Mouse (Mus musculus) heart, postnatal 0 days (tissue): Measurements from ENCODE around the gene Ilk. TPM values are rescaled to one million over a fixed set of nuclear protein-coding genes. Genes with fewer than 3 reads are reported as not detected.

Experiments used
- ATAC-seq: fragments of 200-750 bp; cut with Nextera tagmentation; 2 replicates; pipeline ENCODE4 v1.8.0; 2017; ENCODE audit warnings: low read depth, moderate number of reproducible peaks, moderate library complexity; ENCODE audit not compliant: insufficient read depth
- DNase-seq: peaks from one replicate; pipeline ENCODE4 v3.0.0-alpha.2; 2016; ENCODE audit warnings: low spot score
- H3K27ac ChIP-seq: fragments of 300-500 bp; sonication (generic); 2 replicates; pipeline ENCODE4 v1.5.1; 2014; ENCODE audit warnings: low read depth, mild to moderate bottlenecking
- H3K27me3 ChIP-seq: fragments of 300-500 bp; sonication (generic); 2 replicates; pipeline ENCODE4 v1.6.1; 2014; ENCODE audit warnings: low read length, mixed read lengths; ENCODE audit not compliant: control insufficient read depth, insufficient read depth
- H3K36me3 ChIP-seq: fragments of 300-500 bp; sonication (generic); replicated peaks from 2 replicates; pipeline ENCODE4 v1.6.1; 2014; ENCODE audit warnings: low read length, mixed read lengths; ENCODE audit not compliant: control insufficient read depth, insufficient read depth
- H3K4me1 ChIP-seq: fragments of 300-500 bp; sonication (generic); 2 replicates; pipeline ENCODE4 v1.6.1; 2014; ENCODE audit warnings: antibody characterized with exemption; ENCODE audit not compliant: control insufficient read depth, insufficient read depth
- H3K4me2 ChIP-seq: fragments of 300-500 bp; sonication (generic); 2 replicates; pipeline ENCODE4 v1.6.1; 2014; ENCODE audit warnings: low read depth, mild to moderate bottlenecking, low read length, moderate library complexity
- H3K4me3 ChIP-seq: fragments of 300-500 bp; sonication (generic); 2 replicates; pipeline ENCODE4 v1.5.1; 2014; ENCODE audit warnings: low read depth, low read length
- H3K9ac ChIP-seq: fragments of 300-500 bp; sonication (generic); replicated peaks from 2 replicates; pipeline ENCODE4 v1.6.1; 2014; ENCODE audit warnings: low read depth, low read length, mixed read lengths
- H3K9me3 ChIP-seq: fragments of 300-500 bp; sonication (generic); replicated peaks from 2 replicates; pipeline ENCODE4 v1.6.1; 2016; ENCODE audit warnings: low read length; ENCODE audit not compliant: control insufficient read depth
- CTCF ChIP-seq: IDR thresholded peaks from 2 replicates; pipeline ENCODE4 v1.5.1; 2016; ENCODE audit warnings: antibody characterized with exemption, control low read depth, low read depth
- EP300 ChIP-seq: IDR thresholded peaks from 2 replicates; pipeline ENCODE4 v1.6.1; 2016; ENCODE audit warnings: antibody characterized with exemption, low read depth
- WGBS: fragments of 180-500 bp; shearing (Covaris S2); extraction: QIAGEN DNeasy Blood & Tissue Kit; methylation state at CpG from one replicate; pipeline ENCODE4 v1.1.7; 2014; 5-methylcytosine and 5-hydroxymethylcytosine counted together
- polyA plus RNA-seq: library from polyadenylated mRNA; unstranded; fragments of >200 nt; fragmentation: Nextera tagmentation; extraction: Ambion mirVana; gene quantifications from 2 replicates; pipeline ENCODE4 v1.2.1, GENCODE M21; 2015
- total RNA-seq: library from RNA; depleted of rRNA; stranded (reverse); fragments of >200 nt; gene quantifications from 2 replicates; pipeline ENCODE4 v1.2.3, GENCODE M21; 2014; ENCODE audit warnings: low replicate concordance

Gene Ilk
- total and polyA plus RNA-seq, 2 experiments from 2014 or later: 228 to 276 TPM

DNA sequence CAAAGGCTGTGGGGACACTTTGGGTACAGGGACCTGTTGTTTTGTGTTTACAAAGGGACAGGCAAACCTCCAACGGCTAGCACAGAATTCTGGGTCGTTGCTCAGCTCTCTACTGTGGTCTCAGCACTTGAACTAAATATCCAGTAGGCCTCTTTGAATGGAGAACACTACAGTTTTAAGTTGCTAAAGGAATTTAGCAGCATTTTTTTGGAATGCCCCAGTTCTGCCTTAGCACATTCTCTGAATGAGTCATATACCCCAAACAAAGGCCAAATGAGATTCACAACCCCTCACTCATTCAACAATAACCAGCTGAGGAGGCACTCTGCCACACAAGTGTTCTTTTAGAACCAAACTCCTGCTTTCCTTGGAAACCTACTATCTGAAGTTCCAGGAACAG, 14.5 kb upstream of the Ilk start:
- Histone ChIP-seq H3K4me3 (no peak overlapping the region), H3K36me3 (no peaks in the 10 kb centered on the region), H3K9me3 (no peaks in the 10 kb centered on the region), H3K4me2 (no peak overlapping the region), H3K27me3 (no peaks in the 10 kb centered on the region), H3K4me1 (no peaks in the 10 kb centered on the region), H3K9ac (no peak overlapping the region), H3K27ac (no peak overlapping the region)
- TF ChIP-seq CTCF: no peak
- TF ChIP-seq EP300: no peak
- 51% methylated on average over 2 of the region's 2 CpGs for WGBS
- no peak for ATAC-seq
- DNase-seq: no peak

DNA sequence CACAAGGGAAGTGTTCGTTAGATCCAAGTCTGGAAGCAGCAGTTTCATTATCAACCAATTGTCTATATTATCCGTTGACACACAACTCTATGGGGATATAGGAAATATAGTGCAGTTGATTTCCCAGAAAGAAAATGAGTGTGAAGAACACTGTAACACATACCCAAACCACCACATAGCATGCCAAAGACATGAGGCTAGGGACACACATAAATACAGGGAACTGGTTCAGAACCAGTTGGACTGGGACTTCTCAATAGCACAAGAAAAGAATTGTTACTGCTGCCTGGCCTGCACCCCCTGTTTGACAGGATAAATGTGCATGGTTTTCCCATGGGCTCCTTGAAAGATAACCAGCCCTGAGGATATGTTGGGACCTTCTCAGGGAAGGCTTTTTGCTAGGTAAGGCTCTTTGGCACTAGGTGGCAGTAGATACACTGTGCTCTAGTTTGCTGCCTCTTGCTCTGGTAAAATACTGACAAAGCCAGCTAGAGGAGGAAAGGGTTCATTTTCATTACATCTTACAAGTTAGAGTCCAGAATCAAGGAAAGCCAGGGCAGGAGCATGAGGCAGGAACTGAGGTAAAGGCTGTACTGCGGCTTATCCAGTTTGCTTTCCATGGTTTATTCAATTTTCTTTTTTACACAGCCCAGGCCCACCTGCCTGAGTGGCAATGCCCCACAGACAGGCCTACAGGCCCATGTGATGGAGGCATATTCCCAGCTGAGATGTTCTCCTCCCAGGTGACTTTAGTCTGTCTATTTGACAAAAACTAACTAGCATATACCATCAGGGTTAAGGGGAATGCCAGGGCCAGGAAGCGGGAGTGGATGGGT, 10.0 kb upstream of the Ilk start:
- H3K9ac ChIP-seq: no peak overlapping the region
- no peaks in the 10 kb centered on the region for H3K9me3 ChIP-seq
- no peak overlapping the region for H3K4me3 ChIP-seq
- ATAC-seq: peak; percentile 66; the same call in 1 of the 2 replicates
- H3K27ac ChIP-seq: no peak overlapping the region
- 75% methylated on average over 4 of the region's 4 CpGs for WGBS
- H3K27me3 ChIP-seq: no peaks in the 10 kb centered on the region
- TF ChIP-seq CTCF (peak; percentile 94), EP300 (no peak)
- peak; percentile 81 for DNase-seq
- no peaks in the 10 kb centered on the region for H3K4me1 ChIP-seq
- peaks cover 18% of the 10 kb centered on the region for H3K36me3 ChIP-seq
- H3K4me2 ChIP-seq: no peak overlapping the region

- ATAC-seq (no peak), DNase-seq (no peak)
- no peak overlapping the region for H3K9ac ChIP-seq
- no peak overlapping the region for H3K4me2 ChIP-seq
- no peaks in the 10 kb centered on the region for H3K27me3 ChIP-seq
- TF ChIP-seq EP300 (no peak), CTCF (no peak)
- H3K36me3 ChIP-seq: peaks cover 24% of the 10 kb centered on the region
- H3K27ac ChIP-seq: no peak overlapping the region
- no peaks in the 10 kb centered on the region for H3K9me3 ChIP-seq
- WGBS: 89% methylated on average over 4 of the region's 4 CpGs
- no peak overlapping the region for H3K4me3 ChIP-seq
- no peaks in the 10 kb centered on the region for H3K4me1 ChIP-seq
Measured at GRCm38 (mm10) chr7:105726980-105727325, 9.4 kb upstream of the Ilk start.

DNA sequence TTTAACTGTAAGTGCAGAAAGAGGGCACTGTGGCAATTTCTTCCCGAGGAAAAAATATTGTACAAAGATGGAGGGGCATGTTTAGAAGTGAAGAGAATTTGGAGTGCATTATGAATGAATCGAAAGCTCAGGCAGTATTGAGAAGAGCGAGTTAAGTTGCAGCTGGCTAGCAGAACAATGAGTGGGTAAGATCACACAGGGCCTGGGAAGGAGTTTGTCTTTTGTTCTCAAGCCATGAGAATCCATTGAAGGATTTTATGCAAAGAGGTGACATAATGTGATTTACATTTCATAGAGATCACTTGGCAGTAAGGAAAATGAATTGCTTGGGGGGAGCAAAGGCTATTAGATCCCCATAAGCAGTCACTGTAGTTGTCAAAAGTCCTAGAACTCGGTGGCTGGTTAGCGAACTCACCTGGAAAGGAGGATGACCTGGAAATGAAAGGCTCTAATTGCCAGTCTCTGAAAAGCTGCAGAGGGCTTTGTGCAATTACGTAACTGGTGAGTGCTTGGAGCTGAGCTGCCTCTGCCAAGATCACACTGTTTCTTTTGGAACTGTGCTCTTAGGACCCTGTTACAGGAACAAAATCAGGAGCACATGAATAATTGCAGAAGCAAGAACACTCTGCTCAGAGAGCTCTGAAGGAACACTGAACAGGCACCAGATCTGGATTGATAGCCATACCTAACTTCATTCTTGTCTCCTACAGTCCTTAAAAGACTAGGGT, 7.5 kb upstream of the Ilk start:
- Histone ChIP-seq H3K9me3 (no peaks in the 10 kb centered on the region), H3K4me3 (no peak overlapping the region), H3K36me3 (peaks cover 43% of the 10 kb centered on the region), H3K4me2 (no peak overlapping the region), H3K4me1 (no peaks in the 10 kb centered on the region), H3K9ac (no peak overlapping the region), H3K27me3 (no peaks in the 10 kb centered on the region), H3K27ac (no peak overlapping the region)
- 73% methylated on average over 6 of the region's 6 CpGs for WGBS
- DNase-seq (no peak), ATAC-seq (no peak)
- TF ChIP-seq CTCF (no peak), EP300 (no peak)

GRCm38 (mm10) chr7:105733836-105734235, 2.6 kb upstream of the Ilk start:
- ATAC-seq: no peak
- WGBS: 95% methylated on average over 11 of the region's 11 CpGs
- Histone ChIP-seq H3K9ac (no peak overlapping the region), H3K4me2 (no peak overlapping the region), H3K4me1 (peaks cover 13% of the 10 kb centered on the region), H3K36me3 (peaks cover 52% of the 10 kb centered on the region), H3K9me3 (no peaks in the 10 kb centered on the region), H3K27ac (no peak overlapping the region), H3K27me3 (no peaks in the 10 kb centered on the region), H3K4me3 (no peak overlapping the region)
- no peak for TF ChIP-seq EP300
- no peak for TF ChIP-seq CTCF
- no peak for DNase-seq
